Mouse (Mus musculus): ENCODE measurements around the gene Eif6. TPM values are rescaled to one million over a fixed set of nuclear protein-coding genes. Genes with fewer than 3 reads are reported as not detected.

Eif6 gene
- polyA plus RNA-seq, 1 experiment from 2014 or later: 136 TPM

- Histone ChIP-seq H3K27me3 (ENCODE audit: control insufficient read depth, insufficient read depth, low read depth, low read length) (no peaks in the 10 kb centered on the region), H3K9me3 (replicated peaks; ENCODE audit: control insufficient read depth, low read length, poor library complexity, severe bottlenecking) (no peaks in the 10 kb centered on the region), H3K4me3 (ENCODE audit: low read depth, low read length) (no peak overlapping the region), H3K27ac (ENCODE audit: low read length) (no peak overlapping the region), H3K9ac (ENCODE audit: low read depth, low read length) (peak overlapping the region; percentile 86; the same call in 1 of the 2 replicates), H3K36me3 (ENCODE audit: control insufficient read depth, insufficient read depth, low read length) (peaks cover 12% of the 10 kb centered on the region), H3K4me2 (ENCODE audit: low read length) (peak overlapping the region; percentile 81; the same call in 1 of the 2 replicates), H3K4me1 (ENCODE audit: control insufficient read depth, insufficient read depth, low read length) (peaks cover 15% of the 10 kb centered on the region)
- no peak for ATAC-seq
- 83% methylated on average over 10 of the region's 10 CpGs for WGBS
These were observed 9.2 kb downstream of the Eif6 start for GRCm38 (mm10) chr2:155817301-155818245.

GRCm38 (mm10) chr2:155816179-155816578, 10.5 kb downstream of the Eif6 start:
- Histone ChIP-seq H3K27me3 (ENCODE audit: control insufficient read depth, insufficient read depth, low read depth, low read length) (no peaks in the 10 kb centered on the region), H3K9me3 (replicated peaks; ENCODE audit: control insufficient read depth, low read length, poor library complexity, severe bottlenecking) (no peaks in the 10 kb centered on the region), H3K4me3 (ENCODE audit: low read depth, low read length) (no peak overlapping the region), H3K9ac (ENCODE audit: low read depth, low read length) (no peak overlapping the region), H3K4me2 (ENCODE audit: low read length) (no peak overlapping the region), H3K27ac (ENCODE audit: low read length) (no peak overlapping the region), H3K36me3 (ENCODE audit: control insufficient read depth, insufficient read depth, low read length) (peaks cover 12% of the 10 kb centered on the region), H3K4me1 (ENCODE audit: control insufficient read depth, insufficient read depth, low read length) (peaks cover 15% of the 10 kb centered on the region)
- 90% methylated on average over 1 of the region's 1 CpGs for WGBS
- no peak for ATAC-seq

- no peak for ATAC-seq
- no peaks in the 10 kb centered on the region for H3K9me3 ChIP-seq (replicated peaks; ENCODE audit: control insufficient read depth, low read length, poor library complexity, severe bottlenecking)
- H3K9ac ChIP-seq (ENCODE audit: low read depth, low read length): no peak overlapping the region
- WGBS: 33% methylated on average over 5 of the region's 5 CpGs
- H3K4me2 ChIP-seq (ENCODE audit: low read length): no peak overlapping the region
- H3K36me3 ChIP-seq (ENCODE audit: control insufficient read depth, insufficient read depth, low read length): peaks cover 19% of the 10 kb centered on the region
- H3K4me3 ChIP-seq (ENCODE audit: low read depth, low read length): no peak overlapping the region
- H3K27me3 ChIP-seq (ENCODE audit: control insufficient read depth, insufficient read depth, low read depth, low read length): no peaks in the 10 kb centered on the region
- H3K4me1 ChIP-seq (ENCODE audit: control insufficient read depth, insufficient read depth, low read length): peaks cover 15% of the 10 kb centered on the region
- no peak overlapping the region for H3K27ac ChIP-seq (ENCODE audit: low read length)
These were observed 11.9 kb downstream of the Eif6 start for GRCm38 (mm10) chr2:155814829-155815228.

GRCm38 (mm10) chr2:155812637-155813036, 14.1 kb downstream of the Eif6 start:
- Histone ChIP-seq H3K27ac (ENCODE audit: low read length) (no peak overlapping the region), H3K4me3 (ENCODE audit: low read depth, low read length) (no peak overlapping the region), H3K4me2 (ENCODE audit: low read length) (no peak overlapping the region), H3K9ac (ENCODE audit: low read depth, low read length) (no peak overlapping the region), H3K4me1 (ENCODE audit: control insufficient read depth, insufficient read depth, low read length) (peaks cover 2% of the 10 kb centered on the region; the same call in 1 of the 2 replicates), H3K27me3 (ENCODE audit: control insufficient read depth, insufficient read depth, low read depth, low read length) (no peaks in the 10 kb centered on the region), H3K36me3 (ENCODE audit: control insufficient read depth, insufficient read depth, low read length) (peaks cover 19% of the 10 kb centered on the region), H3K9me3 (replicated peaks; ENCODE audit: control insufficient read depth, low read length, poor library complexity, severe bottlenecking) (no peaks in the 10 kb centered on the region)
- ATAC-seq: no peak
- WGBS: 87% methylated on average over 4 of the region's 4 CpGs

GRCm38 (mm10) chr2:155811821-155812396, 14.8 kb downstream of the Eif6 start:
- no peak overlapping the region for H3K27ac ChIP-seq (ENCODE audit: low read length)
- no peak for ATAC-seq
- 44% methylated on average over 16 of the region's 16 CpGs for WGBS
- no peak overlapping the region for H3K9ac ChIP-seq (ENCODE audit: low read depth, low read length)
- H3K36me3 ChIP-seq (ENCODE audit: control insufficient read depth, insufficient read depth, low read length): peaks cover 19% of the 10 kb centered on the region
- no peaks in the 10 kb centered on the region for H3K4me1 ChIP-seq (ENCODE audit: control insufficient read depth, insufficient read depth, low read length)
- H3K4me2 ChIP-seq (ENCODE audit: low read length): no peak overlapping the region
- H3K27me3 ChIP-seq (ENCODE audit: control insufficient read depth, insufficient read depth, low read depth, low read length): no peaks in the 10 kb centered on the region
- H3K9me3 ChIP-seq (replicated peaks; ENCODE audit: control insufficient read depth, low read length, poor library complexity, severe bottlenecking): no peaks in the 10 kb centered on the region
- no peak overlapping the region for H3K4me3 ChIP-seq (ENCODE audit: low read depth, low read length)

- 89% methylated on average over 4 of the region's 4 CpGs for WGBS
These were observed 17.1 kb downstream of the Eif6 start for GRCm38 (mm10) chr2:155809620-155810019.

GRCm38 (mm10) chr2:155807408-155807807, 19.3 kb downstream of the Eif6 start:
- Histone ChIP-seq H3K27ac (ENCODE audit: low read length) (no peak overlapping the region), H3K9ac (ENCODE audit: low read depth, low read length) (no peak overlapping the region), H3K27me3 (ENCODE audit: control insufficient read depth, insufficient read depth, low read depth, low read length) (no peaks in the 10 kb centered on the region), H3K4me3 (ENCODE audit: low read depth, low read length) (no peak overlapping the region), H3K4me1 (ENCODE audit: control insufficient read depth, insufficient read depth, low read length) (no peaks in the 10 kb centered on the region), H3K36me3 (ENCODE audit: control insufficient read depth, insufficient read depth, low read length) (peaks cover 10% of the 10 kb centered on the region; the same call in 1 of the 2 replicates), H3K9me3 (replicated peaks; ENCODE audit: control insufficient read depth, low read length, poor library complexity, severe bottlenecking) (no peaks in the 10 kb centered on the region), H3K4me2 (ENCODE audit: low read length) (no peak overlapping the region)
- ATAC-seq: no peak
- 82% methylated on average over 4 of the region's 4 CpGs for WGBS

More at GRCm38 (mm10) chr2:155809620-155810019, 17.1 kb downstream of the Eif6 start:
- Histone ChIP-seq H3K36me3 (ENCODE audit: control insufficient read depth, insufficient read depth, low read length) (peaks cover 19% of the 10 kb centered on the region), H3K4me1 (ENCODE audit: control insufficient read depth, insufficient read depth, low read length) (no peaks in the 10 kb centered on the region), H3K4me2 (ENCODE audit: low read length) (no peak overlapping the region), H3K27me3 (ENCODE audit: control insufficient read depth, insufficient read depth, low read depth, low read length) (no peaks in the 10 kb centered on the region), H3K9ac (ENCODE audit: low read depth, low read length) (no peak overlapping the region), H3K9me3 (replicated peaks; ENCODE audit: control insufficient read depth, low read length, poor library complexity, severe bottlenecking) (no peaks in the 10 kb centered on the region), H3K27ac (ENCODE audit: low read length) (no peak overlapping the region), H3K4me3 (ENCODE audit: low read depth, low read length) (no peak overlapping the region)
- ATAC-seq: no peak

GRCm38 (mm10) chr2:155806548-155806947, 20.2 kb downstream of the Eif6 start:
- Histone ChIP-seq H3K4me3 (ENCODE audit: low read depth, low read length) (no peak overlapping the region), H3K9me3 (replicated peaks; ENCODE audit: control insufficient read depth, low read length, poor library complexity, severe bottlenecking) (no peaks in the 10 kb centered on the region), H3K36me3 (ENCODE audit: control insufficient read depth, insufficient read depth, low read length) (peaks cover 16% of the 10 kb centered on the region; the same call in 1 of the 2 replicates), H3K9ac (ENCODE audit: low read depth, low read length) (no peak overlapping the region), H3K27me3 (ENCODE audit: control insufficient read depth, insufficient read depth, low read depth, low read length) (no peaks in the 10 kb centered on the region), H3K4me2 (ENCODE audit: low read length) (no peak overlapping the region), H3K27ac (ENCODE audit: low read length) (no peak overlapping the region), H3K4me1 (ENCODE audit: control insufficient read depth, insufficient read depth, low read length) (no peaks in the 10 kb centered on the region)
- ATAC-seq: no peak
- 83% methylated on average over 5 of the region's 5 CpGs for WGBS

GRCm38 (mm10) chr2:155805925-155806255, 20.8 kb downstream of the Eif6 start:
- Histone ChIP-seq H3K9ac (ENCODE audit: low read depth, low read length) (no peak overlapping the region), H3K27me3 (ENCODE audit: control insufficient read depth, insufficient read depth, low read depth, low read length) (no peaks in the 10 kb centered on the region), H3K36me3 (ENCODE audit: control insufficient read depth, insufficient read depth, low read length) (peaks cover 17% of the 10 kb centered on the region), H3K27ac (ENCODE audit: low read length) (no peak overlapping the region), H3K4me2 (ENCODE audit: low read length) (no peak overlapping the region), H3K9me3 (replicated peaks; ENCODE audit: control insufficient read depth, low read length, poor library complexity, severe bottlenecking) (no peaks in the 10 kb centered on the region), H3K4me3 (ENCODE audit: low read depth, low read length) (no peak overlapping the region), H3K4me1 (ENCODE audit: control insufficient read depth, insufficient read depth, low read length) (no peaks in the 10 kb centered on the region)
- ATAC-seq: no peak
- 87% methylated on average over 6 of the region's 6 CpGs for WGBS
